Mouse (Mus musculus) c-Kit-positive CD71-negative TER-119-negative erythroid progenitor cells, embryonic 14.5 days (primary cell): ENCODE results near the gene Anapc15-ps.
"Not testable (repeated sequence)": the region's sequence is repeated elsewhere in the genome, so short reads cannot be mapped to it uniquely, and the experiment has no call there.

Experiments
- DNase-seq: peaks from one replicate; pipeline ENCODE4 v3.0.0-alpha.2; 2013; ENCODE audit warnings: low read depth

Anapc15-ps gene

GRCm38 (mm10) chr10:95630166-95630565 is 43.1 kb downstream of the Anapc15-ps start:
- not testable (repeated sequence) for DNase-seq

- no peak for DNase-seq
Measured at GRCm38 (mm10) chr10:95628338-95628737, 44.9 kb downstream of the Anapc15-ps start.

- DNase-seq, result no peak
Measured at GRCm38 (mm10) chr10:95627381-95627780, 45.9 kb downstream of the Anapc15-ps start.

- no peak for DNase-seq
Measured at GRCm38 (mm10) chr10:95625300-95625699, 48.0 kb downstream of the Anapc15-ps start.

- DNase-seq, result no peak
Measured at GRCm38 (mm10) chr10:95624007-95624406, 49.2 kb downstream of the Anapc15-ps start.

GRCm38 (mm10) chr10:95623518-95623905 is 49.7 kb downstream of the Anapc15-ps start:
- no peak for DNase-seq
